Mouse (Mus musculus) ZHBTc4 (cell line): ENCODE results near the gene Gm4846.
"Not testable (repeated sequence)": the region's sequence is repeated elsewhere in the genome, so short reads cannot be mapped to it uniquely, and the experiment has no call there.

ENCODE experiments used
- DNase-seq: peaks from one replicate; pipeline ENCODE4 v3.0.0-alpha.2; 2011; ENCODE audit warnings: low read depth, low spot score

The Gm4846 gene

GRCm38 (mm10) chr1:166497488-166497887, at the start of gene Gm4846:
TSS of gene Gm4846 (minus strand) at chr1:166497588.
- not testable (repeated sequence) for DNase-seq

- DNase-seq, result not testable (repeated sequence)
These were observed 34.1 kb upstream of the Gm4846 start for GRCm38 (mm10) chr1:166531521-166531920.

- DNase-seq, result not testable (repeated sequence)
These were observed 27.3 kb upstream of the Gm4846 start for GRCm38 (mm10) chr1:166524709-166525108.

- not testable (repeated sequence) for DNase-seq
These were observed 22.2 kb upstream of the Gm4846 start for GRCm38 (mm10) chr1:166519626-166520025.

- DNase-seq, result no peak
These were observed 19.2 kb upstream of the Gm4846 start for GRCm38 (mm10) chr1:166516556-166516955.

GRCm38 (mm10) chr1:166504206-166504605, 6.8 kb upstream of the Gm4846 start:
- DNase-seq, result not testable (repeated sequence)

GRCm38 (mm10) chr1:166479503-166479902, 17.9 kb downstream of the Gm4846 start:
- no peak for DNase-seq

GRCm38 (mm10) chr1:166467172-166467571, 30.2 kb downstream of the Gm4846 start:
- DNase-seq, result no peak

GRCm38 (mm10) chr1:166462544-166462943, 34.8 kb downstream of the Gm4846 start:
- DNase-seq, result no peak

GRCm38 (mm10) chr1:166441992-166442391, 55.4 kb downstream of the Gm4846 start:
- DNase-seq, result no peak

- no peak for DNase-seq
These were observed 58.0 kb downstream of the Gm4846 start for GRCm38 (mm10) chr1:166439426-166439825.
